Mouse (Mus musculus): ENCODE measurements at regions not wholly inside any gene's neighbourhood (a gene's known extent, or its start where the extent isn't known, plus 50 kb on each side); places are given as distances from the start of the nearest gene placed in this dataset.

DNA sequence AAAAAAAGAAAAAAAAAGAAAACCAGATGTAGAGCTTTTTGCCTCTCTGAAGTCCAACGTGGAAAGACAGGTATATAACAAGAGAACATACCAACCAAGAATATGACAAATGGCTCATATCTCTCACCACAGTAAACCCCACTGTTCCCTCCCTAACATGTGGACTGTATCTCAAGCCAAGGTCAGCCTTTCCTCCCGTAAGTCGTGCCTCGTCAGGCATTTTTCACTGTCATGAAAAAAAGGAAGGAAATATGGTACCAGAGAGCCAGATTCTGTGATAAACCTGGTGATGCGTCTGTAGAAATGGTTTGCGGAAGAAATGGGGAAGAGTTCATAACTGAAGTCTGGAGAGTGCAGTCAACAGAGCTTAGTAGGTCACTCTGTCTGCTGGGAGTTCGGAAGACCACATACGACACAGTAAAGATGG is 185.7 kb downstream of the Rpap3 start:
- no peak overlapping the region for H3K27ac ChIP-seq (ENCODE audit: insufficient read depth, low read depth, low read length)
- WGBS, result 94% methylated on average over 8 of the region's 8 CpGs
- H3K4me3 ChIP-seq (ENCODE audit: insufficient read depth, low read depth, low read length), result no peak overlapping the region
- TF ChIP-seq CTCF (IDR thresholded peaks at IDR 0.05; ENCODE audit: insufficient read depth, low read depth, low read length), result no peak
- TF ChIP-seq POLR2A (IDR thresholded peaks at IDR 0.05; ENCODE audit: insufficient read depth, low read depth, low read length), result no peak
- H3K4me1 ChIP-seq (ENCODE audit: control insufficient read depth, insufficient read depth, low read length), result no peaks in the 10 kb centered on the region

DNA sequence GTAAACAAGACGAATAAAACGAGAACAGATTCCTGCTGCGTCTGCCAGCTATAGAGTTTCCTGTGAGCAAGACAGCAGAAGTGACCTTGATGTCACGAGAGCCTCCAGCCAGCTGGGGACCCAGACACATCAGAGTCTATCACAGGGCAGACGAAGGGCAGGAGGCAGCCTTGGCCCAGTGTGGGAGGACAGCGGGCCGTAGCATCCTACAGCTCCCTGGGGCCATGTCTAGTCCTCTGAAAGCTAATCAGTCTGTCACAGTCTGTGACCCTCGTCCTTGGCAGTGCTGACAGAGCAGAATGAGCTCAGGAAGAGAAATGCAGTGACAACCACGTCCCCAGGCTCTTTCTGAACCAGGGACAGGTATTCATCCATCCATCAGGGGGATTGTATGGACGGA is 187.7 kb downstream of the Rpap3 start:
- no peak overlapping the region for H3K4me3 ChIP-seq (ENCODE audit: insufficient read depth, low read depth, low read length)
- H3K4me1 ChIP-seq (ENCODE audit: control insufficient read depth, insufficient read depth, low read length), result no peaks in the 10 kb centered on the region
- no peak overlapping the region for H3K27ac ChIP-seq (ENCODE audit: insufficient read depth, low read depth, low read length)
- WGBS, result 80% methylated on average over 10 of the region's 10 CpGs
- TF ChIP-seq POLR2A (IDR thresholded peaks at IDR 0.05; ENCODE audit: insufficient read depth, low read depth, low read length), result no peak
- no peak for TF ChIP-seq CTCF (IDR thresholded peaks at IDR 0.05; ENCODE audit: insufficient read depth, low read depth, low read length)

DNA sequence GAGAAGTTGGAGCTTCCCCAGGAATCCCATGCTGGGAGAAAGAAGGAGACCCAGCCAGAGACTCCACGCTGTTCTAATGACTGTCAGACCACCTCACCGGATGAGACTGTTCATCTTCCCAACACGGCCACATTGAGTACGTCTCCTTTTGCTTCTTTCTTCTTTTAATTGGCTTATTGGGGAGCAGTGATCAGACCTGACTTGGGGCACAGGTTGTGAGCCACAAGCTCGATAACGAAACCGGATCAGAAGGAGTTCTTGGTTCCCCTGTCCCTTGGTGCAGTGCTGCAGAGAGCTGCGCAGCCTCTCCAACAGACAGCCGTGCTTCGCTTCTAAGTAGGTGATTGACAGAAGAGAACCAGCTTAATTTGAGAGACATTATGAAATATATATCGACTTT is 188.4 kb downstream of the Rpap3 start:
- WGBS, result 92% methylated on average over 11 of the region's 11 CpGs
- no peaks in the 10 kb centered on the region for H3K4me1 ChIP-seq (ENCODE audit: control insufficient read depth, insufficient read depth, low read length)
- no peak overlapping the region for H3K4me3 ChIP-seq (ENCODE audit: insufficient read depth, low read depth, low read length)
- TF ChIP-seq POLR2A (IDR thresholded peaks at IDR 0.05; ENCODE audit: insufficient read depth, low read depth, low read length), result no peak
- H3K27ac ChIP-seq (ENCODE audit: insufficient read depth, low read depth, low read length), result no peak overlapping the region

DNA sequence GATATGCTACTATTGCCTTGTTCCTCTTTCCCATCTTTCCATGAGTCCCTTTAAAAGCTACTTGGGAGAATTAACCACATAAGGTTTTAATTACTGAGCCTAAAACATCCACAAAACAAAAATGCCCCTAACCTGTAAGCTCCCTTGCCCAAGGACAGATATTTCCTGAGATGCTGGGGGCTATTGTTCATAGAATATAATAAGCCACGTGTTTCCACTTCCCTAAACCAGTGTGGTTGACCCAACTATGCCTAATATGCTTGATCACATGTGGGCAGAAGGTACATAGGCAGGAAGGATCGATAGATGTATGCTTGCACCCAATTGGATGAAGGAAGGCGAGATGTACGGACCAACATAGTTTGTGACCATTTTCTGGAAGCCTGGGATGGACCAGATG is 189.9 kb downstream of the Rpap3 start:
- TF ChIP-seq CTCF (IDR thresholded peaks at IDR 0.05; ENCODE audit: insufficient read depth, low read depth, low read length) (no peak), POLR2A (IDR thresholded peaks at IDR 0.05; ENCODE audit: insufficient read depth, low read depth, low read length) (no peak)
- WGBS, result 86% methylated on average over 4 of the region's 4 CpGs
- H3K4me1 ChIP-seq (ENCODE audit: control insufficient read depth, insufficient read depth, low read length), result no peaks in the 10 kb centered on the region
- H3K27ac ChIP-seq (ENCODE audit: insufficient read depth, low read depth, low read length), result no peak overlapping the region
- H3K4me3 ChIP-seq (ENCODE audit: insufficient read depth, low read depth, low read length), result no peak overlapping the region

DNA sequence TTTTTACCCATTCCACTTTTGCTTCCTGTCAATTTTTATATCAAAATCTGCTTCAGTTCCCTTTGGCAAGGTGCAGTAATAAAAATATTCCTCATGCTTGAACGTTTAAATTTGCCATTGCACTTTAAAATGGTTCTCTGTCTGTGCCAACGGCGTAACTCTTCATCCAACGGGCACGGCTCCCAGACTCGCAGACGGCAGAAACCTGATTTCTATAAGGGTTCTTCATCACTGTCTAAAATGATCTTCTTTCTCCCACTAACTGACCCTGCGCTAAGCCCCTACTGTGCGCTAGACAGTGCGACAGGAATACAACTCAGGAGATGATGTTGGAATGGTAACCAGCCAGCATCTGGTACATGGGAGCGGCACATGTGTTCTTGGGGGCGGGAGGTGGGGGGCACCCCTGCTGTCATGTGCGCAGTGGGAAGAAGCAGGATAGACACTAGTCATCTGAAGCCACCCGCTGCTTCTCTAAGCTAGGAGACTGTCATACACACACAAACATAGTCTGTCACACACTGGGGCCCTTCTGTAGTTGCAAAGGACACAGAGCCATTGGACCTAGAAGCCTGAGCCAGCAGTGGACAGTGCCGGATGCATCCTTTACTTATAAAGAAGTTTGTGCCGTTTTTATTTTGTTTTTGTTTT is 197.8 kb downstream of the Rpap3 start:
- 94% methylated on average over 16 of the region's 16 CpGs for WGBS
- TF ChIP-seq POLR2A (IDR thresholded peaks at IDR 0.05; ENCODE audit: insufficient read depth, low read depth, low read length) (no peak), CTCF (IDR thresholded peaks at IDR 0.05; ENCODE audit: insufficient read depth, low read depth, low read length) (no peak)
- H3K4me3 ChIP-seq (ENCODE audit: insufficient read depth, low read depth, low read length), result no peak overlapping the region
- no peaks in the 10 kb centered on the region for H3K4me1 ChIP-seq (ENCODE audit: control insufficient read depth, insufficient read depth, low read length)
- no peak overlapping the region for H3K27ac ChIP-seq (ENCODE audit: insufficient read depth, low read depth, low read length)

DNA sequence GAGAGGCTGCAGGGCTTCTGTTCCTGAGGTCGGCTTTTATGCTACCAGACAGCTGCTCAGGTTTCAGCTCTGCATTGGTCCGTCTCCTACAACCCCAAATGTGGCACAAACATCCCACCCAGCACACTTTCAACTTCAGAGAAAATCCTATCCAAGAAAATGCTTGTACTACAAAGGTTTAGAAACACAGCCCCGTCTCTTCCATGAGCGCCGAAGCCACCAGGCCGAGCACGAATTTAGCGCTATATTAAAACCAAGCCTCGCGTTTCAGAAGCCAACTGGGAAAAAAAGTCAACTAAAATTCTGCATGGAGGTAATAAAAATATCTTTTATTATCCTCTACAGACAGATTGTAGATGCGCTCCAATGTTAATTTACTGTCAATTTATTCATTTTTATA is 198.4 kb downstream of the Rpap3 start:
- 90% methylated on average over 11 of the region's 11 CpGs for WGBS
- no peak overlapping the region for H3K27ac ChIP-seq (ENCODE audit: insufficient read depth, low read depth, low read length)

DNA sequence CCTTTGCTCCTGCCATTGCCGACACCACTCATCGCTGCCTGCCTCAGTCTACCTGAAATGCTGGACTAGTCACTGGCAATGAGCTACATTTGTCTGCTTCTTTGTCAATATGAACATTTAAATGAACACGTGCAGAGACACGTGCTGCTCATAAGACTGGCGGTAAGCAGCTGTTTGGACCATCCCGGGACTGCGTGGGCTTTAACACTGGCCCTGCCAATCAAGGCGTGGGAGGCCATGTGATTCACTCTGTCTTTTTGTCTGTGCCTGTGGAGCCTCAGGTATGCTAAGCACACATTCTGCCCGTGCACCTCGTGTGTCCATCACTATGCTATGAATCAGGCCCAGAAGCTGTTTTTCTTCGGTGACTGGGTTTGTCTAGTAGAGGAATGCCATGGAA is 199.9 kb downstream of the Rpap3 start:
- no peak for TF ChIP-seq POLR2A (IDR thresholded peaks at IDR 0.05; ENCODE audit: insufficient read depth, low read depth, low read length)
- TF ChIP-seq CTCF (IDR thresholded peaks at IDR 0.05; ENCODE audit: insufficient read depth, low read depth, low read length), result no peak

More for the DNA sequence above, 198.4 kb downstream of the Rpap3 start:
- TF ChIP-seq CTCF (IDR thresholded peaks at IDR 0.05; ENCODE audit: insufficient read depth, low read depth, low read length), result no peak
- Histone ChIP-seq H3K4me1 (ENCODE audit: control insufficient read depth, insufficient read depth, low read length) (no peaks in the 10 kb centered on the region), H3K4me3 (ENCODE audit: insufficient read depth, low read depth, low read length) (no peak overlapping the region)

DNA sequence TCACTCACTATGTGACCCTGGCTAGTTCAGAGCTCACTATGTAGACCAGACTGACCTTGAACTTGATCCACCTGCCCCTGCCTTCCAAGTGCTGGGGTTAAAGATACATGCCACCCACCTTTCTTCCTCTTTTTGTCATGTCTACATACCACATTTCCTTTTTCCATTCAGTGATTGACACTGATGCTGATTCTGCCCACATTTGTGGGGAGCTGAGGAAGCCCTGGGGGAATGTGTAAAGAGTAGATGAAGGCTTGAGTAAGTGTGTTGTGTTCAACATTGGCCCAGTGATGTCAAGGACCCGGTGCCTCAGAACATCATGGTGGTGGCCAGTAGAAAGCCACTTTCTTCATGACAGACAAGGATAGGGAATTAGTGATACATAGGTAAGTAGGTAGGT is 201.3 kb downstream of the Rpap3 start:
- Histone ChIP-seq H3K4me3 (ENCODE audit: insufficient read depth, low read depth, low read length) (no peak overlapping the region), H3K27ac (ENCODE audit: insufficient read depth, low read depth, low read length) (no peak overlapping the region), H3K4me1 (ENCODE audit: control insufficient read depth, insufficient read depth, low read length) (no peaks in the 10 kb centered on the region)
- WGBS, result 98% methylated on average over 1 of the region's 1 CpGs
- TF ChIP-seq CTCF (IDR thresholded peaks at IDR 0.05; ENCODE audit: insufficient read depth, low read depth, low read length) (no peak), POLR2A (IDR thresholded peaks at IDR 0.05; ENCODE audit: insufficient read depth, low read depth, low read length) (no peak)

More for the DNA sequence above, 199.9 kb downstream of the Rpap3 start:
- H3K27ac ChIP-seq (ENCODE audit: insufficient read depth, low read depth, low read length), result no peak overlapping the region
- H3K4me1 ChIP-seq (ENCODE audit: control insufficient read depth, insufficient read depth, low read length), result no peaks in the 10 kb centered on the region
- 81% methylated on average over 11 of the region's 11 CpGs for WGBS
- H3K4me3 ChIP-seq (ENCODE audit: insufficient read depth, low read depth, low read length), result no peak overlapping the region

DNA sequence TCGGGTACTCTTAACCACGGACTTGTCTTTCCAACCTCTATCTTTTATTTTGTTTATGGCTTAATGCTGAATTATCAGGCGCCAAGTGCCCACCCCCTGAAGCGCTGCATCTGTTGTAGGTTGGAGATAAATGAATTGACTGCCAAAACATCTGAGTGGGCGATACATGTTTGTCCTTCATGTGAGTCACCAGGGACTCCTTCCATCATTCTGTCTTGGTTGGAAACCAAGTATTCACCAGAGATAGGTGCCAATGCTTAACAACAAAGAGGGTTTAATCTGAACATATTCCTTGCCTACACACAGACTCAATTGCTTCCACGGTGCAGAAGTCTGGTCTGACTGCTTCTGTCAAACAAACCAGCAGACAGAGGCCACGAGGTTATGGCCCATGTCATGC is 203.6 kb downstream of the Rpap3 start:
- Histone ChIP-seq H3K27ac (ENCODE audit: insufficient read depth, low read depth, low read length) (no peak overlapping the region), H3K4me3 (ENCODE audit: insufficient read depth, low read depth, low read length) (no peak overlapping the region), H3K4me1 (ENCODE audit: control insufficient read depth, insufficient read depth, low read length) (no peaks in the 10 kb centered on the region)
- 80% methylated on average over 7 of the region's 7 CpGs for WGBS
- TF ChIP-seq POLR2A (IDR thresholded peaks at IDR 0.05; ENCODE audit: insufficient read depth, low read depth, low read length), result no peak
- no peak for TF ChIP-seq CTCF (IDR thresholded peaks at IDR 0.05; ENCODE audit: insufficient read depth, low read depth, low read length)

DNA sequence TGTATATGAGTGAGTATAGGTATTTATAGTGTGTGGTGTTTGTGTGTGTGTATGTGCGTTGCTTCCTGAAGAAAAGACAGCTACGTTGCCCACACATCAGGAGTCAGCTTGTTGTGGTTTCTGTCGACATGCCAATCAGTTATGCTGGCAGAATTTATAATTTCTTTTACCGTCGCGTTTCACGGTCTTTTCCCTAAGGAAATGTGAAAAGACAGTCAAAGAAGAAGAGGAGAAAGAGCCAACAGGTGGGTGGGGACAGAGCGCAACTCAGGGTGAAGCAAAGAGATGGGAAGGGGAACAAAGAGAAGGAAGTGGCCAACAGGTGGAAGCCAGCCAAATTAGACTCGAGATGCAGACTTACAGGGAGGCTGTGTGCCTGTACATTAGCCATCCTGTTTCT is 204.2 kb downstream of the Rpap3 start:
- Histone ChIP-seq H3K27ac (ENCODE audit: insufficient read depth, low read depth, low read length) (no peak overlapping the region), H3K4me3 (ENCODE audit: insufficient read depth, low read depth, low read length) (no peak overlapping the region), H3K4me1 (ENCODE audit: control insufficient read depth, insufficient read depth, low read length) (no peaks in the 10 kb centered on the region)
- no peak for TF ChIP-seq POLR2A (IDR thresholded peaks at IDR 0.05; ENCODE audit: insufficient read depth, low read depth, low read length)
- TF ChIP-seq CTCF (IDR thresholded peaks at IDR 0.05; ENCODE audit: insufficient read depth, low read depth, low read length), result no peak
- WGBS, result 71% methylated on average over 9 of the region's 9 CpGs
